ENCODE assay signal across 9 mouse cellular contexts in the genomic region with DNA sequence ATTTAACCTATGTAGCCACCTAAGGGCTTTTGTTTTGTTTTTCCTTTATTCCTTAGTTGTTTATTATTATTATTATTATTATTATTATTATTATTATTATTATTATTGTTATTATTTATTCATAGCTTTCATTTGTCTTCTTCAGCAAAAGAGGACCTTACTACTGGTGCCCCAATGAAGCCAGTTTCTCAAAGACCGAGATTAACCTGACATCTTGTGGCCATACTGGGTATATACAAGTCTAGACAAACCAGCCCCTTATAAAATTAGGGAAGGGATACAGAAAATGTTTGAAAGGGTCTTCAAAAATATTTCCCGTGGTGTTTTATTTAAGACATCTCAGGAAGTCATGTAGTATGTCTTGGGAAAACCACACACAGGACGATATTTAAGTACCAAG. TPM values are rescaled to one million over a fixed set of nuclear protein-coding genes. Genes with fewer than 3 reads are reported as not detected.
DNase-seq lines count a peak whose midpoint lies in the region; ATAC-seq and TF ChIP-seq lines count a peak whose summit lies in the region.
"Had no signal": no experiment of that assay in that cellular context is flagged by ENCODE, and none has a peak within 500 bp of the region (broad histone marks: within the 10 kb centered on the region; RNA-seq: fewer than 3 reads in every experiment).

No protein-coding gene starts in this region.

- TF ChIP-seq CTCF in midbrain, postnatal 0 days (IDR thresholded peaks at IDR 0.05): peak; percentile 81

- 11% methylated on average over 3 of the region's 3 CpGs for WGBS in embryonic facial prominence, embryonic 11.5 days
- WGBS in embryonic facial prominence, embryonic 10.5 days: 17% methylated on average over 3 of the region's 3 CpGs
- 10% methylated on average over 3 of the region's 3 CpGs for WGBS in neural tube, embryonic 11.5 days
- WGBS in hindbrain, embryonic 14.5 days: 10% methylated on average over 3 of the region's 3 CpGs
- 6% methylated on average over 3 of the region's 3 CpGs for WGBS in midbrain, postnatal 0 days

- H3K4me2 ChIP-seq in embryonic facial prominence, embryonic 11.5 days (ENCODE audit: low read depth, low read length): no peak overlapping the region
- no peak overlapping the region for H3K4me2 ChIP-seq in neural tube, embryonic 11.5 days (ENCODE audit: low read depth)
- no peak overlapping the region for H3K4me2 ChIP-seq in hindbrain, embryonic 14.5 days (replicated peaks)
- H3K4me2 ChIP-seq in midbrain, postnatal 0 days (ENCODE audit: low read depth, low read length, poor library complexity, severe bottlenecking): no peak overlapping the region

- no peaks in the 10 kb centered on the region for H3K27me3 ChIP-seq in embryonic facial prominence, embryonic 11.5 days (ENCODE audit: control insufficient read depth, insufficient read depth, low read length)
- H3K27me3 ChIP-seq in embryonic facial prominence, embryonic 10.5 days (replicated peaks; ENCODE audit: low read depth, poor library complexity, severe bottlenecking): no peaks in the 10 kb centered on the region
- no peaks in the 10 kb centered on the region for H3K27me3 ChIP-seq in neural tube, embryonic 11.5 days (ENCODE audit: control insufficient read depth, insufficient read depth, low read length)
- no peaks in the 10 kb centered on the region for H3K27me3 ChIP-seq in hindbrain, embryonic 14.5 days (ENCODE audit: control insufficient read depth, insufficient read depth, low read length)
- no peaks in the 10 kb centered on the region for H3K27me3 ChIP-seq in midbrain, postnatal 0 days (ENCODE audit: insufficient read depth, low read length)

- no peaks in the 10 kb centered on the region for H3K4me1 ChIP-seq in embryonic facial prominence, embryonic 11.5 days (ENCODE audit: control insufficient read depth, insufficient read depth, low read length)
- peaks cover 16% of the 10 kb centered on the region for H3K4me1 ChIP-seq in embryonic facial prominence, embryonic 10.5 days
- peaks cover 8% of the 10 kb centered on the region for H3K4me1 ChIP-seq in neural tube, embryonic 11.5 days (ENCODE audit: control insufficient read depth, insufficient read depth, low read length)
- no peaks in the 10 kb centered on the region for H3K4me1 ChIP-seq in hindbrain, embryonic 14.5 days (replicated peaks; ENCODE audit: control insufficient read depth, insufficient read depth, low read length)
- H3K4me1 ChIP-seq in midbrain, postnatal 0 days (ENCODE audit: insufficient read depth, low read length): no peaks in the 10 kb centered on the region

- no peak overlapping the region for H3K9ac ChIP-seq in embryonic facial prominence, embryonic 11.5 days (replicated peaks; ENCODE audit: low read length)
- no peak overlapping the region for H3K9ac ChIP-seq in neural tube, embryonic 11.5 days (ENCODE audit: low read length)
- no peak overlapping the region for H3K9ac ChIP-seq in hindbrain, embryonic 14.5 days
- no peak overlapping the region for H3K9ac ChIP-seq in midbrain, postnatal 0 days (replicated peaks; ENCODE audit: low read length, poor library complexity, severe bottlenecking)

- H3K36me3 ChIP-seq in embryonic facial prominence, embryonic 11.5 days (replicated peaks; ENCODE audit: control insufficient read depth, insufficient read depth, low read depth, low read length): no peaks in the 10 kb centered on the region
- H3K36me3 ChIP-seq in embryonic facial prominence, embryonic 10.5 days (replicated peaks): no peaks in the 10 kb centered on the region
- no peaks in the 10 kb centered on the region for H3K36me3 ChIP-seq in neural tube, embryonic 11.5 days (ENCODE audit: control insufficient read depth, insufficient read depth, low read length)
- no peaks in the 10 kb centered on the region for H3K36me3 ChIP-seq in hindbrain, embryonic 14.5 days (replicated peaks; ENCODE audit: control insufficient read depth, insufficient read depth)
- no peaks in the 10 kb centered on the region for H3K36me3 ChIP-seq in midbrain, postnatal 0 days (ENCODE audit: insufficient read depth, low read length)

- ATAC-seq in embryonic facial prominence, embryonic 11.5 days (replicated peaks; ENCODE audit: insufficient number of reproducible peaks, low FRiP score, low TSS enrichment, low read depth): no peak
- ATAC-seq in neural tube, embryonic 11.5 days (ENCODE audit: insufficient read depth, low FRiP score, low TSS enrichment): peak; percentile 78
- ATAC-seq in hindbrain, embryonic 14.5 days (ENCODE audit: low FRiP score): peak; percentile 71; the same call in 1 of the 2 replicates
- ATAC-seq in midbrain, postnatal 0 days (ENCODE audit: low FRiP score): peak; percentile 66; the same call in 1 of the 2 replicates

- H3K27ac ChIP-seq in embryonic facial prominence, embryonic 11.5 days (replicated peaks; ENCODE audit: low read depth, low read length): no peak overlapping the region
- no peak overlapping the region for H3K27ac ChIP-seq in embryonic facial prominence, embryonic 10.5 days (replicated peaks)
- no peak overlapping the region for H3K27ac ChIP-seq in neural tube, embryonic 11.5 days (ENCODE audit: low read depth, low read length)
- H3K27ac ChIP-seq in hindbrain, embryonic 14.5 days: no peak overlapping the region
- H3K27ac ChIP-seq in midbrain, postnatal 0 days (ENCODE audit: low read depth, low read length): no peak overlapping the region

- no peaks in the 10 kb centered on the region for H3K9me3 ChIP-seq in embryonic facial prominence, embryonic 11.5 days (replicated peaks; ENCODE audit: control insufficient read depth, low read length)
- H3K9me3 ChIP-seq in embryonic facial prominence, embryonic 10.5 days: no peaks in the 10 kb centered on the region
- H3K9me3 ChIP-seq in neural tube, embryonic 11.5 days (ENCODE audit: control insufficient read depth, low read length): no peaks in the 10 kb centered on the region
- no peaks in the 10 kb centered on the region for H3K9me3 ChIP-seq in hindbrain, embryonic 14.5 days (ENCODE audit: control insufficient read depth, low read length)
- H3K9me3 ChIP-seq in midbrain, postnatal 0 days (ENCODE audit: low read length): no peaks in the 10 kb centered on the region

- no peak overlapping the region for H3K4me3 ChIP-seq in embryonic facial prominence, embryonic 11.5 days (ENCODE audit: low read depth, low read length)
- H3K4me3 ChIP-seq in embryonic facial prominence, embryonic 10.5 days: no peak overlapping the region
- no peak overlapping the region for H3K4me3 ChIP-seq in neural tube, embryonic 11.5 days (ENCODE audit: low read depth, low read length)
- no peak overlapping the region for H3K4me3 ChIP-seq in hindbrain, embryonic 14.5 days (replicated peaks; ENCODE audit: low read length)
- no peak overlapping the region for H3K4me3 ChIP-seq in midbrain, postnatal 0 days (ENCODE audit: low read depth, low read length)

- peak; percentile 83 for DNase-seq in embryonic facial prominence, embryonic 11.5 days (ENCODE audit: low spot score)
- no peak for DNase-seq in embryonic facial prominence, embryonic 10.5 days (ENCODE audit: low spot score)
- peak; percentile 51 for DNase-seq in neural tube, embryonic 11.5 days (ENCODE audit: low spot score)
- DNase-seq in neural tube, embryonic 10.5 days (ENCODE audit: extremely low spot score, low spot score): no peak
- DNase-seq in cerebellum, adult 8-10 months: peak; percentile 54
- DNase-seq in hindbrain, embryonic 14.5 days (ENCODE audit: low spot score): peak; percentile 81
- DNase-seq in midbrain, postnatal 0 days (ENCODE audit: low spot score): peak; percentile 87
- no peak for DNase-seq in gastrocnemius, adult 8-10 months (ENCODE audit: low spot score in 2 of 2)

RNA-seq across cellular contexts. Expression of gene 1700016C15Rik, which starts 44.7 kb away (rescaled TPM):
- polyA plus RNA-seq in embryonic facial prominence, embryonic 11.5 days (2014; fragmentation: Nextera tagmentation; extraction: Ambion mirVana): not detected in 2 replicates
- not detected in 2 replicates for polyA plus RNA-seq in embryonic facial prominence, embryonic 10.5 days (2016; fragmentation: Nextera tagmentation; extraction: Ambion mirVana)
- not detected in 2 replicates for polyA plus RNA-seq in neural tube, embryonic 11.5 days (2014; fragmentation: Nextera tagmentation; extraction: Ambion mirVana)
- polyA plus RNA-seq in hindbrain, embryonic 14.5 days (2014; fragmentation: Nextera tagmentation; extraction: Ambion mirVana): not detected in 2 replicates
- total RNA-seq in midbrain, postnatal 0 days (2014; rRNA removed): not detected in 2 replicates
- polyA plus RNA-seq in midbrain, postnatal 0 days (2015; fragmentation: Nextera tagmentation; extraction: Ambion mirVana): 0.31 TPM in 1 of 2 replicates, not detected in the other
- total RNA-seq in gastrocnemius, adult 8-10 months (2022): not detected
- polyA plus RNA-seq: liver, embryonic 16.5 days had no signal

Comparison
In these comparisons a context has a peak if more than half of its experiments do, and no peak if none do; other contexts are left out.
1. DNase-seq: peak in embryonic facial prominence, embryonic 11.5 days (single experiment), neural tube, embryonic 11.5 days (single experiment), cerebellum, adult 8-10 months (single experiment), hindbrain, embryonic 14.5 days (single experiment) and midbrain, postnatal 0 days (single experiment); none in embryonic facial prominence, embryonic 10.5 days (single experiment), neural tube, embryonic 10.5 days (single experiment) and gastrocnemius, adult 8-10 months (0 of 2).